Mouse (Mus musculus): ENCODE results near the gene Zfp109.
"Not testable (repeated sequence)": the region's sequence is repeated elsewhere in the genome, so short reads cannot be mapped to it uniquely, and the experiment has no call there.

Zfp109 gene

DNA sequence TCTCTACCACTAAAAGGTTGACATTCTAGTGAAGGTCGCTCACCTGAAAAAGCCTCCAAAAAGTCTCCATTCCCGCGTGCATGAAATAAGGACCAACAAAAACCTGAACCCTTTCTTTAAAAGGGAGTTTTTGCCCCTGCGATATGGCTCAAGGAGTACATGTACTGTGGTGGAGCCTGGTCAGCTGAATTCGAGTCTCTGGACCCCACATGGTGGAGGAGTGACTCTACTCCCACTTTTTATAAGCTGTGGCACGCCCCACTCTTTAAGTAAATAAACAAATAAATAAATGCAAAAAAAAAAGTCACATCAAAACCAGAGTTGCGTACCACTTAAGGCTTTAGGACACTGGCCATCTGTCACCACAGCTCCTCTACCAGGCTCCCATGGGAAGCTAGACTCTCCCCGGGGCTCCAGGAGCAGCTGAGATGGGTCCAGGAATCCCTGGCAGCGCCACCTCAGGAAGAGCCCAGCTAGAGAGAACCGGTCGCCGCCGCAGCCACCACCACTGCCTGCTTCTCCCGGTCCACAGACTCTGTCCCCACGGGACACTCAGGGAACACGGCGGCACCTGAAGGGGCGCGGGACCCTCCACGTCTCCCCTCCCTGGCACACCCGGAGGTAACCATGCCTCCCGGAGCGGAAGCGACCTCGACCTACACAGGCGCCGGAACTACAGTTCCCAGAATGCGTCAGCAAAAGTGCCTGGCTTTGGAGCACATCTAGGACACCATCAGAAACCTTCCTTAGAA, at the start of gene Zfp109:
Gene Zfp109, minus strand, starts transcription at position 521 of the 752 bp plus-strand sequence.
- DNase-seq = peak; percentile 64

DNA sequence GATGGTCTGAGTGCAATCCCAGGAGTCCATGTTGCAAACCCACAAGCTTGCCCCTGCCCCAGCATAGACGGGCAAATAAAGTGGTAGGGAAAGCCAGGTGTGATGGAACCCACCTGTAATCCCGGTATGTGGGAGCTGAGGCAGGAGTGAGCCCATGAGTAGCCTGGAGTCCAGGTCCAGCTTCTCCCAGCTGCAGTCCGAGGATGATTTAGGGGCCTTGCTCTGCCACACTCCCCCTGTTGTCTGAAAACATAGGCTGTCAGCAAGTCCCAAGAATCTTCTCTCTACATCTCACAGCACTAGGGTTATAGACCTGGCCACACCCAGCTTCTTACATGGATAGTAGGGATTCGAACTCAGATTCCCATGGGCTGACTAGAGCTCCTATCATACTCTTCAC, 49.6 kb upstream of the Zfp109 start:
- no peak for DNase-seq

DNA sequence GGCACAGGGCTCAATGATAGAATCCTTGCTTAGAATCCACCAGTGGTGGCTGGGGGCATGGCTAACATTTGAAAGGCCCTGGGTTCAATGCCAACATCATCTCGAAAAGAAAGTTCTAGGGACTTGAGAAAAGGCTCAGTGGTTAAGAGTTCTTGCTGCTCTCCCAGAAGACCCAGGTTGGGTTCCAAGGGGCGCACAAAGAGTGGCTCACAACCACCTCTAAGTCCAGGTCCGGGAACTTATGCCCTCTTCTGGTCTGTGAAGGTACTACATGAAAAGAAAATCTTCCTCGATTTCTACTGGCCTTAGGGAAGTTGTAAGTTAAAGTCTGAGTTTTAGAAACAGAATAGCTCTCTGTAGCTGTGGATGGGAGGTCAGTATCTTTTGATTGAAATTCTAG, 48.7 kb upstream of the Zfp109 start:
- no peak for DNase-seq

DNA sequence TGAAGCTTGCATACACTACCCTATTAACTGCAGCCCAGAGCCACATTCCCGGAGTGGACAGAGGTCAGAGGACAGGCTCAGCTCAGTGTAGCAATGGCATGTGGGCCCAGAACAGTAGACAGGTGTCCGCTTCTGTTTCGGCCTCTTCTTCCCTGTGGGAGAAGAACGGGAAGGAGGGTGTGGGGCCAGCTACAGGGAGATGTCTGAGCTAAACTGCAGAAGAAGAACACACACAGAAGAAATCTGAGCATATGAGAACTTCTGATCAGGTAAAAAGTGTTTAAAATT, 43.4 kb upstream of the Zfp109 start:
- no peak for DNase-seq

DNA sequence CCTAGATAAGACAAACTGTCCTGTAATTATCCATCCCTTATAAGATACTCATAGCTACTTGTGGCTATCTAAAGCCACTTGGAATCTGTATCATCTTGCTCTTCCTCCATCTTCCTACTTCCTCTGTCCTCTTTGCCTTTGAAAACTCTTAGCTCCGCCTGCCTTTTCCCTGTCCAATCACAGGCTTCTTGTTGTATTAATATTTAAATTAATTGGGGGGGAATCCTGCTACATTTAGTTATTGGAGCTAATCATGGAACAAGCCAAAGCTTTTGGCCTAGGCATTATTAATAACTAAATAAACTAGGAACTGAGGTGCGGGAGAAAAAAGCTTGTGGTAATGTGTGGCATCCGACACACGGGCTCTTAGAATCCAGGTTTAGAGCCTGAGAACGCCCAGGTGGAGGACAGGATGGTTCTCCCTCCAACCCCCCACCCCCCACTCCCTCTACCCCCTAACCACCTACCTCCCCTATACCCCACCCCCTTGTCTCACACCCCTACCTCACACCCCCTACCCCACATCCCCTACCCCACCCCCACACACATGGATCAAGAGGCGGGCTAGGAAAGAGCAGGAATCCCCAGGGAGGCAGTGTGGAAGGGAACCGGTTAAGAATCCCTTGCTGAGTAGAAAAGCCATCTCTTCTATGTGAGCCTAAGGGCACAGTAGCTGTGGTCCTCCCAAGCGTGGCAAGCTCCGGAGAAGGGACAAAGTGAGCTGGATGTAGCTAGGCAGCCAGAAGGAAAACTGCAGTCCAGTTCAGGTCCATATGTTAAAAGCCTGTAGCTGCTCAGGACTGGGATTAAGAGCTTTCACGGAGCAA, 42.9 kb upstream of the Zfp109 start:
- no peak for DNase-seq

DNA sequence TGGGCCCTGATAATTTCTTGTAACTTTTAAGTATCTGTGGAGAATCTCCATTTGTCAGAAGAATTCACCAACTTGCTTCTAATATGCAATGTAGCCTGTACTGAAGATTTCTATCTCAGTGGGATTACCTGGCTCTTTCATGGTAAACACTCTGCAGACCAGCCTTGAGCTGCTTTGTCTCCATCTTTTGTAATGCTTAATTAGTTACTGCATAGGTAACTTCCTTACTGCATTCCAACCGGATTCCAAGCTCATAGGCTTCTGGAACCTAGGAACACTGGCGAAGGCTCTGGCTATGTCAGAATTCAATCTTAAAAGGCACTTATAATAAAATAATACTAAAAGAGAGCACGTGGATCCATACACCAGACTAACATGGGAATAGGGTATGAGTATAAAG, 41.4 kb upstream of the Zfp109 start:
- DNase-seq = not testable (repeated sequence)

DNA sequence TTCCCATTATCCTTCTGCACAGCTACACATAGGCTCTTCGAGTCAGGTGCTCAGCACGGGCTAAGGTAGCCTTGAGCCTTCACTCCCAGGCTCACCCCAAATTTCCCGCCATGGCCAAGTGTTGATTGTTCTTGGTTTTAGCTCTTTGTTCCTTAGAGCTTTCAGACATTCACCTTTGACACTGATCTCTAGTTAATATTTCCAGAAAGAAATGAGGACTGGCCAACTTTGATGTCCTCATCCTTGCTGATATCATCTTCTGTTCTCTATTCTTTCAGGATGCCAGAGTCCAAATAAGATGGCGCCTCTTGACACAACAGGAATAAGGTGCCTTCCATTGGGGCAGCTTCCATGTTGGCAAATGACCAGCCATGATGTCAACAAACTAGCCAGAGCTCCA, 37.1 kb upstream of the Zfp109 start:
- DNase-seq = no peak

DNA sequence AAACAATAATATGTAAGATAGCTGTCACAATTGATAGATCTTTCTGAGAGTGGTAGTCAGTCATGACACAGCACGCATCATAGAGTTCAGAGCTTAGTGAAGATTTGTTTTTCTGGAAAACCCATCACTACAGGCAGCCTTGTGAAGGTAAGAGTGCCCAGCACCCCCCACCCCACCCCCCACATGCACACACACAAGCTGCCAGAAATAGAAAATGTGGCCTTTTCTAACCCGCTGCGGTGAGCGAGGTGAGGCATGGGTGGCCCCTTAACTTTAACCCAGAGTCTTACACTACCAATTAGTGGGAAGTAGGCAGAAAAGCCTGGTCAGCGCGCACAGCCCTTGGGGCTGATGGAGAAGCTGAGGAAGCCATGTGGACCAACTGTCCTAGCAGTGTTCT, 33.8 kb upstream of the Zfp109 start:
- DNase-seq = no peak

DNA sequence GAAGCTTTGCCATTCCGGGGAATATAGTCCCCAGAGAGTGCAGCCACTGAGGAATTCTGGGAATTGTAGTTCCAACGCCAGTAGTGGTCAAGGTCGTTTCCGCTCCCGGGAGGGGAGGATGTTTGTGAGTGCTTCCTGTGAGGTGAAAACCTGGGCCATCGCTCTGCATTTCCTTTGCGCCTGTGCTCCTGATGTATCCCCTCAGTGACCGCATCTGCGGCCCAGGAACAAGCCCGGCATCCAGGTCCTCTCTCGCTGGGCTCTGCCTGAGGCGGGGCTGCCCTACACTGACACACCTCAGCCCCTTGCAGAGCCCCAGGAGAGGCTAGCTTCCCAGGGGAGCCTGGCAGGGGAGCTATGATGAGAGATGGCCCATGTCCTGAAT, 32.9 kb upstream of the Zfp109 start, which contains the start of gene Zfp93:
Gene Zfp93, plus strand, starts transcription at position 133 of the 385 bp plus-strand sequence.
- DNase-seq = peak; percentile 85

DNA sequence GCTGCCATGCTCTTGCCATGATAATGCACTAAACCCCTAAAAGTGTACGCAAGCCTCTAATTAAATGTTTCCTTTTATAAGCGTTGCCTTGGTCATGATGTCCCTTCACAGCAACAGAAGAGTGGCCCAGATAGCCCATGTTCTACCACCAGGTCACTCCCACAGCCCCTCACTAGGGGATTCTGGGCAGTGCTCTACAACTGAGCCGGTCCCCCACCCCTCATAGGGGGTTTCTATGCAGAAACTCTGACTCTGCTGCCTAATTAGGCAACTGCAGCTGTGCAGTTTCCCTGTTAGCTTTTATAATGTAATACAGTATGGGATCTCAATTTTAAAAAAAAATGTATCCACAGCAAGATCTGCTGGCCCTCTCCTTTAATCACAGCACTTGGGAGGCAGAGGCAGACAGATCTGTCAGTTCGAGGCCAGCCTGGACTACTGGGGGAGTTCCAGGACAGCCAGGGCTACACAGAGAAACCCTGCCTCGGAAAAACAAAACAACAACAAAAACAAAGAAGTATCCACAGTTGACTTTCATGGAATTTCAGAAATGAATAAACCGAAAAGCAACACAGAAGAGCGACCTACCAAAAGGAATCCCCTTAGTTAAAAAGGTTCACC, 32.4 kb upstream of the Zfp109 start:
- no peak for DNase-seq

DNA sequence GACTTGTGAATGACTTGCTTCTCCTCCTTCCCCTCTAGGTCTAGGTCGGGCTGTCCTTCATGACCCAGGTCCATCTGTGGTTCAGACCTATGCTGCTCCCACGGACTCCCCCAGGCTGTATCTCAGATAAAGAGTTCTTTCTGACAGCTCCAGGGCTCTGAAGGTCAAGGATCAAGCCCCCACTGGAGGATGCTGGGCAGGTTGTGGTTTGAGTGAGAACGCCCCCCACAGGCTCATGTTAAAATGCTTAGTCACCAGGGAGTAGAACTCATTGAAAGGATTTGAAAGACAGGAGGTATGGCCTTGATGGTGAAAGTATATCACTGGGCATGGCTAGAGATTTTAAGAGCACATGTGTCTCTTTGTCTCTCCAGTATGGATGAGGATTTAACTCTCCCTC, 31.9 kb upstream of the Zfp109 start:
- no peak for DNase-seq

DNA sequence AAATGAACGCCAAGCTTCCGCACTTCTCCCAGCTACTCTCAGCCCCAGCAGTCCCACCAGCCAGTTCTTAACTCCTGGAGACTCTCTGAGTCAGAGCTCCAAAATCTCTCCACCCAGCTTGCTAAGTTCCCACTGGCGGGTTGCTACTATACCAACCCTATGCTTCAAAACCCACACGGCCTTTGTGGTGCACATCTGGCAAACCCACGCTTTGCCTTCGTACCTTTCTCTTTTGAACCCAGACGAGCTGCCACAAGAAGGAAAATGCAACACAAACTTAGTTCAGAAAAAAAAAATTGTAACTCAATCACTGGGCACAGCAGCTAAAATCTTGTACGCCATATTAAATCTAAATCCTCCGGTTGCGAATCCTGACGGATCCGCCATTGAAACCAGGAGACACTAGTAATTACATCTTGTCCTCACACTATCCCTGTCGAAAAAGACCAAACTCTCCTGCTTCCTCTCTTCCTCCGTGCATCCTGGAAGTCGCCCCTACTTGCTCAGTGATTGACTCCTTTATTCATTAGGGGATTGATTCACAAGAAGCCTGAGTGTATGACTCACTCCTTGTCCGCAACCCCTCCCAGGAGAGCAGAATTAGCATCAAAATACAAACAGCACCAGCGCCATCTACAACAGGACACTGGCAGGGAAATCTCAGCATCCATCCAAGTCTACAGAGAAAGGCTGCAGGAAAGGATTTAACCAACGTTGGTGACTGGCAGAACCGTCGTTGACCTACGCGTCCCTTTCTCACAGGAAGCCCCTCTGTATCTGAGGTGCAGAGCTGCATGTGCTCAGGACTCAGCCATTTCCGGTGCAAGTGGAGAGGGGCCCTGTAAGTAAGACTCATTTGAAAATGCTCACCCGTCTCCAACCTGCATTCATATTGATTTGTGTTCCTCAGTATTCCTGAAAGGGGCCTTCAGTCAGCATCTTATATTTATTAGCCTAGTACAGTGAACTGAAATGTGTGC, 31.1 kb upstream of the Zfp109 start:
- DNase-seq = no peak

DNA sequence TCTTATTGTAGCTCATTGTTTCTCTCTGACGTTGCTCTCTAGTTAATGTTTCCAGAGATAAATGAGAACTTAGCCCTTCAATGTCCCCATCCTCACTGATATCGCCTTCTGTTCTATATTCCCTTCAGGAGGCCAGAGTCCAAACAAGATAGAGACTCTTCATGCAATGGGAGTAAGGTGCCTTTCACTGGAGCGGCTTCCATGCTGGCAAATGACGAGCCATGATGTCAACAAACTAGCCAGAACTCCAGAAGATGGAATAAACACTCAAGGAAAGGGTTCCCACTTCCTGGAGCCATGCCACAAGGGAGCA, 22.6 kb upstream of the Zfp109 start:
- no peak for DNase-seq

DNA sequence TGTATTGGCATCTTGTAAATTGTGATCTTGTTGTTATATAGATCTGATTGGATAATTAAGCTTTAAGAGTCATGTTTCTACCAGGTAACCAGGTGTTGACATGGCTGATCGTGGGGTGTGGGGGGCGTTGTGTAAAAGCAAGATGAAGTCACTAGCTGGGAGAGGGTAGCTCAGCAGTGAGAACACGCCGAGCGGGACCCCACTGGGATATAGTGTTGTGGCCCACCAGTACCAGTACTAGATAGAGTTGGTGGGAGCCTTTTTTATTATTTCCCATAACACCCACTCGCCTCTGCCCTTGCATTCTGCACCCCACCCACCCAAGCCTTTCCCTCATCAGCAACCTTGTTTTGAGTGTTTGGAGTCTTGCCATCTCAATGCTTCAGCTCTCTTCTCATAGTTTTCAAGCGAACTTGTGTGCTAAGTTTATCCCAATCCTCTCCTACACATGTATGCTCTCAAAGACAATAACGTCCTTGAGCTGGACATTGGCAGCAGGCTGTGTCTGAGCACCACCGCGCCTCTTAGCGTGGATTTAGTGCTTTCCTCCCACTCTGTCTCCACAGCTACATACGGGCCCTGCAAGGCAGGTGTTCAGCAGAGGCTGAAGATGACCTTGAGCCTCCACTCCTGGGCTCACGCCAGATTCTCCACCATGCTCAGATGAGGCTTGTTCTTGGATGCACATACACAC, 22.1 kb upstream of the Zfp109 start:
- no peak for DNase-seq

DNA sequence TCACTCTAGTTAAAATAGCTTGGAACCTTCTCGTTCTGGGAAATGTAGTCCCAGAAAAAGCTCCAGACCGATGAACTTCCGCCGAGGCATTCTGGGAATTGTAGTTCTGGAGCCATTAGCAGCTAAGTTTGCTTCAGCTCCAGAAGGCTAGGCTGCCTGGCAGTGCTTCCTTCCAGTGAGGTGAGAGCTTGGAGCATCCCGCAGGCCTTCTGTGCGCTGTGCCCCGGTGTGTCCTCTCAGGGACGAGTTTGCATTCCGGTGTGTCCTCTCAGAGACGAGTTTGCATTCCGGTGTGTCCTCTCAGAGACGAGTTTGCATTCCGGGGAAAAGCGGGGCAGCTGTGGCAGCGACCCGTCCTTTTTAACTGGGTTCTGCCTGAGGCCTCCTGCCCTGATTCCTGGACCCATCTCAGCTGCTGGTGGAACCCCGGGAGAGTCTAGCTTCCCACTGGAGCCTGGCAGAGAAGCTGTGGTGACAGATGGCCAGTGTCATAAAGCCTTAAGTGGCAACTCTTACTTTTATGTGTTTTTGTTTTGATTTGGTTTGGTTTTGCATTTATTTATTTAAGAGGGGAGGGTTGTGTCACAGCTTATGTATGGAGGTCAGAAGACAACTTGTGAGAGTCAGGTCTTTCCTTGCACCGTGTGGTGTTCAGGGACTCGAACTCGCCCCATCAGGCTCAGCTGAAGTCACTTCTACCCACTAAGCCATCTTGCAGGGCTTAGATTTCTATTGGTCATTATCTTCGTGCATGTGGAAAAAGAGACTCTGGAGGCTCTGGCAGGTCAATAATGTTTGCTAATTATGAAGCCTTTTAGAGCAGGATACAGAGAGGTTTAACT, 17.5 kb upstream of the Zfp109 start, which contains the start of gene Zfp108:
Gene Zfp108, plus strand, starts transcription at position 162 of the 842 bp plus-strand sequence.
- peak; percentile 89 for DNase-seq

DNA sequence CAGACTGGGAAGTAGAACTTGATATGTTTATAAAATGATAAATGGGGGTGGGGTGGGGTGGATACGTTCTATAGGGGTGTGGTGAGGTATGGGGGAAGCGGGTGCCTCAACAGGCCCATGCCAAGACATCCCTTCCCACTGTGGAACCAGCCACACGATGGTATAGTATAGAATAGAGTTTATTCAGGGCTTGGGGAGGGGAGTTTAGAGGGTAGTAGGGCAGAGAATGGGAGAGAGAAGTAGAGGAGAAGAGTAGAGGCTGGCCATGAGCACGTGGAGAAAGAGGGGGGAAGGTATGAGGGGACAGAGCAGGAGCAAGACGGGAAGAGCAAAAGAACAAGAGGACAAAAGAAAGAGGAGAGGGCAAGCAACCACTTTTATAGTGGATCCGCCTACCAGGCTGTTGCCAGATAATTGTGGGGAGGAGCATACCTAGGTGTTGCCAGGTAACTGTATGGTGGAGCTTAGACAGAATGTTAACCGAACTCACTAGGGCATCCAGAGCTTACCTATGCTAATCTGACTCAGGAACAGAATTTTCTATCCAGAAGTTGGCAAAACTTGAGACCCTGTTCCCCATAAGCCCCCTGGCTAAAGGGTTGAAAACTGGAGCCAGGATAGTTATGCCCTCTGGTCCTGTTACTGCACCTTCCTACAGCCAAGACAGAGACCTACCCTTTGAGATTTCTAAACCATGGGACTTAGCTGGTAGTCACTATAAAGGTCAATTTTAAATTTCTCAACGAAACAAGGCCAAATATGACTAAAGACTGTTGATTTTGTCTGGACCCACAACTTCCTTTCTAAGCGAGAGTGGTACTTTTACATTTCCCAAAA, 16.6 kb upstream of the Zfp109 start:
- DNase-seq = no peak

DNA sequence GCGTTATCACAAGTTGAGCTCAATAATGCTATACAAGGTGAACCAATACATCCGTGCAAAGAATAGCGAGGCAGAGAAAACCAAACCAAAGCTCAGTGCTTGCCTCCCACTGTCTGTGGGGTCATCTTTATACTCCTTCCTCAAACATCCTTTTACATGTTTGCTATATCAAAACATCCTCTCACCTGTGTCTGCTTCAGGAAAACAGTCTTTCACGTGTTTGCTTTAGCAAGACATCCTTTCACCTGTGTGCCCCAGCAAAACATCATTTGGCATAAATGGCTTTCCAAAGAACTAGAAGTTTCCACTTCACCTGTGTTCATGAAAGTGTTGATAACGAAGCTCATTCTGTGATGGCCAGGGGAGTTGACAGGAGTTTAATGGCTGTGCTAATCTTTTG, 26.0 kb downstream of the Zfp109 start, which contains the start of gene Zfp111:
Gene Zfp111, minus strand, starts transcription at position 101 of the 400 bp plus-strand sequence.
- DNase-seq = no peak

DNA sequence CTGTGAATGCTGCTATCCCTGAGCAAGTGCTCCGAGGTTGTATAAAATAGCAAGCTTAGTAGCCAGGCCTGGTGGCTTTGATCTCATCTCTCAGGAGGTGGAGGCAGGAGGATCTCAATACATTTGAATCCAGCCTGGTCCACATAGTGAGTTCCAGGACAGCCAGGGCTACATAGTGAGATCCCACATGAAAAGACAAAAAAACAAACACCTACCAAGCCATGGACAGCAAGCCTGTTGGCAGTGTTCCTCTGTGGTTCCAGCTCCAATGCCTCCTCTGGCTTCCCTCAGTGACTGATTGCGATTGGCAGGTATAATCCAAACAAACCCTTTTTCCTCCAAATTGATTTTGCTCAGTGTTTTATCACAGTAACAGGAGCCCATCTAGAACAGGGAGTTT, 27.1 kb downstream of the Zfp109 start:
- no peak for DNase-seq

DNA sequence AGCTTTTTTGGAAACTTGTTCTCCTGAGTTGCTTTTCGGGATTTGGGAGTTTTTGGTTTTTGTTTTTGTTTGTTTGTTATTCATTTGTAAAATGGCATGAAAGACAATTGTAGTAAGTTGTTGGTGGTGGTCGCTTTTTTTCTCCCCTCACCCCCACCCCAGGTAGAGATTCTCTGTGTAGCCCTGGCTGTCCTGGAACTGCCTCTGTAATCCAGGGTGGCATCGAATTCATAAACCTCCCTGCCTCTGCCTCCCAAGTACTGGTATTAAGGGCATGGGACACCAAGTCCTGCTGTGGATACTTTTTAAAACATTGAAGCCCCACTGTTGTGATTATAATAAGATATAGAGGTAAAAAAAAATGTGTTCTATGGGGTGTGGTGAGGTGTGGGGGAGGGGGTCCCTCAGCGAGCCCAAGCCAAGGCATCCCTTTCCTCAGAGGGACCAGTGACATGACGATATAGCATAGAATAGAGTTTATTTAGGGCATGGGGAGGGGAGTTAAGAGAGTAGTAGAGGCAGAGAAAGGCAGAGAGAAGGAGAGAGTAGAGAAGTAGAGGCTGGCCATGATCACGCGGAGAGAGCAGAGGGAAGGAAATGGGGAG, 29.0 kb downstream of the Zfp109 start:
- no peak for DNase-seq

All from lung, postnatal 10 days (tissue).